Mouse (Mus musculus): ENCODE results near the gene Ncbp1. TPM values are rescaled to one million over a fixed set of nuclear protein-coding genes. Genes with fewer than 3 reads are reported as not detected.
"Not testable (repeated sequence)": the region's sequence is repeated elsewhere in the genome, so short reads cannot be mapped to it uniquely, and the experiment has no call there.

The Ncbp1 gene
- polyA plus RNA-seq, 1 experiment from 2014 or later, result 64.5 TPM

- no peak overlapping the region for H3K4me3 ChIP-seq (ENCODE audit: low read length)
- no peaks in the 10 kb centered on the region for H3K27me3 ChIP-seq (ENCODE audit: control insufficient read depth, insufficient read depth, low read depth, low read length)
- H3K27ac ChIP-seq (ENCODE audit: low read length), result no peak overlapping the region
- H3K4me2 ChIP-seq (ENCODE audit: low read depth, low read length), result no peak overlapping the region
- peaks cover 39% of the 10 kb centered on the region for H3K36me3 ChIP-seq (ENCODE audit: control insufficient read depth, insufficient read depth, low read length)
- no peak for ATAC-seq (ENCODE audit: low read depth)
- no peaks in the 10 kb centered on the region for H3K9me3 ChIP-seq (ENCODE audit: control insufficient read depth, low read length)
- H3K4me1 ChIP-seq (replicated peaks; ENCODE audit: control insufficient read depth, insufficient read depth, low read length), result no peaks in the 10 kb centered on the region
- H3K9ac ChIP-seq (ENCODE audit: low read length), result no peak overlapping the region
- WGBS, result 74% methylated on average over 9 of the region's 9 CpGs
These were observed 47.5 kb downstream of the Ncbp1 start for GRCm38 (mm10) chr4:46185890-46186289.

- no peak overlapping the region for H3K4me3 ChIP-seq (ENCODE audit: low read length)
- WGBS, result 69% methylated on average over 3 of the region's 3 CpGs
- H3K9ac ChIP-seq (ENCODE audit: low read length), result no peak overlapping the region
- no peaks in the 10 kb centered on the region for H3K4me1 ChIP-seq (replicated peaks; ENCODE audit: control insufficient read depth, insufficient read depth, low read length)
- H3K4me2 ChIP-seq (ENCODE audit: low read depth, low read length), result no peak overlapping the region
- H3K27ac ChIP-seq (ENCODE audit: low read length), result no peak overlapping the region
- no peaks in the 10 kb centered on the region for H3K27me3 ChIP-seq (ENCODE audit: control insufficient read depth, insufficient read depth, low read depth, low read length)
- H3K36me3 ChIP-seq (ENCODE audit: control insufficient read depth, insufficient read depth, low read length), result peaks cover 36% of the 10 kb centered on the region
- H3K9me3 ChIP-seq (ENCODE audit: control insufficient read depth, low read length), result no peaks in the 10 kb centered on the region
- no peak for ATAC-seq (ENCODE audit: low read depth)
These were observed 48.1 kb downstream of the Ncbp1 start for GRCm38 (mm10) chr4:46186466-46186865.

GRCm38 (mm10) chr4:46192011-46192410, 53.6 kb downstream of the Ncbp1 start:
- not testable (repeated sequence) for H3K4me2 ChIP-seq (ENCODE audit: low read depth, low read length); H3K27me3 ChIP-seq (ENCODE audit: control insufficient read depth, insufficient read depth, low read depth, low read length); ATAC-seq (ENCODE audit: low read depth); H3K4me3 ChIP-seq (ENCODE audit: low read length); H3K27ac ChIP-seq (ENCODE audit: low read length); H3K9ac ChIP-seq (ENCODE audit: low read length); H3K4me1 ChIP-seq (replicated peaks; ENCODE audit: control insufficient read depth, insufficient read depth, low read length); H3K9me3 ChIP-seq (ENCODE audit: control insufficient read depth, low read length)
- H3K36me3 ChIP-seq (ENCODE audit: control insufficient read depth, insufficient read depth, low read length), result peaks cover 12% of the 10 kb centered on the region

GRCm38 (mm10) chr4:46195781-46196487, 57.5 kb downstream of the Ncbp1 start, which contains the start of gene Xpa:
Gene Xpa, minus strand, starts transcription at chr4:46196311.
- Histone ChIP-seq H3K4me3 (ENCODE audit: low read length) (peak within 1 kb of the TSS; percentile 82), H3K36me3 (ENCODE audit: control insufficient read depth, insufficient read depth, low read length) (no peaks in the 10 kb centered on the region), H3K9ac (ENCODE audit: low read length) (peak within 1 kb of the TSS; percentile 90), H3K9me3 (ENCODE audit: control insufficient read depth, low read length) (no peaks in the 10 kb centered on the region), H3K27me3 (ENCODE audit: control insufficient read depth, insufficient read depth, low read depth, low read length) (peaks cover 9% of the 10 kb centered on the region; the same call in 1 of the 2 replicates), H3K27ac (ENCODE audit: low read length) (peak within 1 kb of the TSS; percentile 69), H3K4me2 (ENCODE audit: low read depth, low read length) (peak within 1 kb of the TSS; percentile 74), H3K4me1 (replicated peaks; ENCODE audit: control insufficient read depth, insufficient read depth, low read length) (peaks cover 8% of the 10 kb centered on the region)
- WGBS, result under 1% methylated on average over 69 of the region's 70 CpGs
- peak; percentile 96 for ATAC-seq (ENCODE audit: low read depth)

GRCm38 (mm10) chr4:46196513-46196912, 58.1 kb downstream of the Ncbp1 start:
- peak; percentile 6 for ATAC-seq (ENCODE audit: low read depth)
- no peak overlapping the region for H3K27ac ChIP-seq (ENCODE audit: low read length)
- peaks cover 8% of the 10 kb centered on the region for H3K4me1 ChIP-seq (replicated peaks; ENCODE audit: control insufficient read depth, insufficient read depth, low read length)
- H3K9ac ChIP-seq (ENCODE audit: low read length), result peak overlapping the region; percentile 90
- WGBS, result 38% methylated on average over 6 of the region's 6 CpGs
- no peaks in the 10 kb centered on the region for H3K9me3 ChIP-seq (ENCODE audit: control insufficient read depth, low read length)
- H3K27me3 ChIP-seq (ENCODE audit: control insufficient read depth, insufficient read depth, low read depth, low read length), result peaks cover 12% of the 10 kb centered on the region
- peak overlapping the region; percentile 74 for H3K4me2 ChIP-seq (ENCODE audit: low read depth, low read length)
- peak overlapping the region; percentile 82 for H3K4me3 ChIP-seq (ENCODE audit: low read length)
- no peaks in the 10 kb centered on the region for H3K36me3 ChIP-seq (ENCODE audit: control insufficient read depth, insufficient read depth, low read length)

- H3K4me2 ChIP-seq (ENCODE audit: low read depth, low read length), result no peak overlapping the region
- H3K9ac ChIP-seq (ENCODE audit: low read length), result no peak overlapping the region
- H3K27ac ChIP-seq (ENCODE audit: low read length), result no peak overlapping the region
These were observed 59.7 kb downstream of the Ncbp1 start for GRCm38 (mm10) chr4:46198064-46198463.

GRCm38 (mm10) chr4:46201834-46202561, 63.6 kb downstream of the Ncbp1 start:
- Histone ChIP-seq H3K27me3 (ENCODE audit: control insufficient read depth, insufficient read depth, low read depth, low read length) (peaks cover 23% of the 10 kb centered on the region), H3K4me2 (ENCODE audit: low read depth, low read length) (peak overlapping the region; percentile 47), H3K36me3 (ENCODE audit: control insufficient read depth, insufficient read depth, low read length) (no peaks in the 10 kb centered on the region), H3K4me1 (replicated peaks; ENCODE audit: control insufficient read depth, insufficient read depth, low read length) (peaks cover 4% of the 10 kb centered on the region; the same call in 1 of the 2 replicates), H3K9ac (ENCODE audit: low read length) (no peak overlapping the region), H3K9me3 (ENCODE audit: control insufficient read depth, low read length) (no peaks in the 10 kb centered on the region), H3K27ac (ENCODE audit: low read length) (no peak overlapping the region), H3K4me3 (ENCODE audit: low read length) (peak overlapping the region; percentile 28; the same call in 1 of the 2 replicates)
- peak; percentile 64; the same call in 1 of the 2 replicates for ATAC-seq (ENCODE audit: low read depth)
- WGBS, result 8% methylated on average over 7 of the region's 7 CpGs

More at GRCm38 (mm10) chr4:46198064-46198463, 59.7 kb downstream of the Ncbp1 start:
- Histone ChIP-seq H3K9me3 (ENCODE audit: control insufficient read depth, low read length) (no peaks in the 10 kb centered on the region), H3K27me3 (ENCODE audit: control insufficient read depth, insufficient read depth, low read depth, low read length) (peaks cover 20% of the 10 kb centered on the region), H3K36me3 (ENCODE audit: control insufficient read depth, insufficient read depth, low read length) (no peaks in the 10 kb centered on the region), H3K4me1 (replicated peaks; ENCODE audit: control insufficient read depth, insufficient read depth, low read length) (peaks cover 12% of the 10 kb centered on the region), H3K4me3 (ENCODE audit: low read length) (no peak overlapping the region)
- WGBS, result 57% methylated on average over 5 of the region's 5 CpGs
- no peak for ATAC-seq (ENCODE audit: low read depth)

GRCm38 (mm10) chr4:46202562-46203126, 64.2 kb downstream of the Ncbp1 start:
- ATAC-seq (ENCODE audit: low read depth), result peak; percentile 19; the same call in 1 of the 2 replicates
- peak overlapping the region; percentile 47 for H3K4me2 ChIP-seq (ENCODE audit: low read depth, low read length)
- H3K36me3 ChIP-seq (ENCODE audit: control insufficient read depth, insufficient read depth, low read length), result no peaks in the 10 kb centered on the region
- H3K9ac ChIP-seq (ENCODE audit: low read length), result peak overlapping the region; percentile 48
- peak overlapping the region; percentile 28; the same call in 1 of the 2 replicates for H3K4me3 ChIP-seq (ENCODE audit: low read length)
- peaks cover 4% of the 10 kb centered on the region; the same call in 1 of the 2 replicates for H3K4me1 ChIP-seq (replicated peaks; ENCODE audit: control insufficient read depth, insufficient read depth, low read length)
- peaks cover 23% of the 10 kb centered on the region for H3K27me3 ChIP-seq (ENCODE audit: control insufficient read depth, insufficient read depth, low read depth, low read length)
- H3K9me3 ChIP-seq (ENCODE audit: control insufficient read depth, low read length), result no peaks in the 10 kb centered on the region
- 5% methylated on average over 23 of the region's 23 CpGs for WGBS
- H3K27ac ChIP-seq (ENCODE audit: low read length), result no peak overlapping the region

GRCm38 (mm10) chr4:46221090-46221489, 82.7 kb downstream of the Ncbp1 start:
- no peaks in the 10 kb centered on the region for H3K4me1 ChIP-seq (replicated peaks; ENCODE audit: control insufficient read depth, insufficient read depth, low read length)
- H3K4me2 ChIP-seq (ENCODE audit: low read depth, low read length), result no peak overlapping the region
- H3K9me3 ChIP-seq (ENCODE audit: control insufficient read depth, low read length), result no peaks in the 10 kb centered on the region
- no peak overlapping the region for H3K27ac ChIP-seq (ENCODE audit: low read length)
- H3K36me3 ChIP-seq (ENCODE audit: control insufficient read depth, insufficient read depth, low read length), result no peaks in the 10 kb centered on the region
- no peaks in the 10 kb centered on the region for H3K27me3 ChIP-seq (ENCODE audit: control insufficient read depth, insufficient read depth, low read depth, low read length)
- ATAC-seq (ENCODE audit: low read depth), result no peak
- H3K4me3 ChIP-seq (ENCODE audit: low read length), result no peak overlapping the region
- no peak overlapping the region for H3K9ac ChIP-seq (ENCODE audit: low read length)
- 77% methylated on average over 3 of the region's 3 CpGs for WGBS
